ENCODE assay signal across 8 mouse cellular contexts in the genomic region with DNA sequence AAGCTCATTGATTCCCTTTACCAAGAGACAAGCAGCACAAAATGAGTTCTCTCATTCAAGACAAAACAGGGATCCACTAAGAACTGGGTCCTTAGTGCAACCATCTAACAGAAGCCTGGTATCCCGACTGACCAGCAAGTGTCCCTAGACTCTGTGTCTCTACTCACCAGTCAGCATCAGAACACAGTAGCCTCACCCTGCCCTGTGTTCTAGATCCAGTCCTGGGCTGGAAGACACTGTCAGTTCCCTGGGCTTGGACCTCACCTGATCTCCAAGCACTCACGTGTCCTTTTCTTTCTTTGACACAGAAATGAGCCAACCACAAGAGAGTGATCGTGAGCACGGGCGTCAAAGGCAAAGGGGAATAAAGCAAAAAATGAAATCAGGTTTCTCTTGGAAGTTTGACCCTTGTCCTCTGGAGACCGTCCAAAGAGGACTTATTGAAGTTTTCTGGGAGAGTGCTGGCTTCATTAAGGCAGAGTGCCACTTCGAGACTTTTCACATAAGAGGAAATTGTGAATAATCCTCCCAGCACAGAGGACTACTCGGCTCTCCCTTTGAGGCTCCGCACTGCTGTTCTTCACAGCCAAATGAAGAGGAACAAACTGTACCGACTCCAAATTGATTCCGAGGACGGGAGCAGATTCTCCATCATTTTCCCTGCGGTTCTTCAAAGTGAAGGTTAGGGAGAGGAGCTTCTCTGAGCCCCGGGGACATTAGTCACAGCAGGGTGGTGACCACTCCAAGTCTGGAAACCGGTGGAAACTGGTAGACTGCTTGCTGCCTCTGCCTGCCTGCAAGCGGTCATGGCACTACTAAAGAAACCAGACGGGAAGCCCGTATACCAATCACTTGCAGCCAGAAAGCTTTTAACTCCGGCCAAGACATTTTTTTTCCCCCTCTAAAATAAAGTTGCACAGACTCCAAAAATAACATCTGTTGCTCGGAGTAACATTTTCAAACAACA.
A peak's percentile ranks its signal among the peaks of the same experiment; 100 is the strongest.
DNase-seq lines count a peak whose midpoint lies in the region; ATAC-seq lines count a peak whose summit lies in the region.
"Had no signal": no experiment of that assay in that cellular context is flagged by ENCODE, and none has a peak within 500 bp of the region (broad histone marks: within the 10 kb centered on the region; RNA-seq: fewer than 3 reads in every experiment).

No protein-coding gene starts in this region.

- WGBS in stomach, embryonic 15.5 days, result 52% methylated on average over 20 of the region's 20 CpGs
- 86% methylated on average over 20 of the region's 20 CpGs for WGBS in midbrain, embryonic 14.5 days

- H3K4me1 ChIP-seq in stomach, embryonic 15.5 days, result 0 out of 2 replicates have a peak, but pooled peaks cover 11% of the 10 kb centered on the region
- no peaks in the 10 kb centered on the region for H3K4me1 ChIP-seq in midbrain, embryonic 14.5 days (ENCODE audit: control insufficient read depth, insufficient read depth, low read length)
- H3K4me1 ChIP-seq: hindbrain, embryonic 12.5 days had no signal

- no peak overlapping the region for H3K9ac ChIP-seq in stomach, embryonic 15.5 days
- H3K9ac ChIP-seq in midbrain, embryonic 14.5 days (replicated peaks; ENCODE audit: low read length), result no peak overlapping the region
- H3K9ac ChIP-seq: hindbrain, embryonic 12.5 days had no signal

- H3K4me3 ChIP-seq in stomach, embryonic 15.5 days (replicated peaks), result no peak overlapping the region
- no peak overlapping the region for H3K4me3 ChIP-seq in midbrain, embryonic 14.5 days (replicated peaks; ENCODE audit: low read depth, low read length)
- H3K4me3 ChIP-seq: hindbrain, embryonic 12.5 days had no signal

- H3K4me2 ChIP-seq in stomach, embryonic 15.5 days, result peak overlapping the region; percentile 31
- H3K4me2 ChIP-seq in midbrain, embryonic 14.5 days (ENCODE audit: low read length), result no peak overlapping the region
- H3K4me2 ChIP-seq: hindbrain, embryonic 12.5 days had no signal

- peak overlapping the region; percentile 73 for H3K27ac ChIP-seq in stomach, embryonic 15.5 days
- no peak overlapping the region for H3K27ac ChIP-seq in midbrain, embryonic 14.5 days (replicated peaks; ENCODE audit: low read depth, low read length)
- H3K27ac ChIP-seq: hindbrain, embryonic 12.5 days had no signal

- peak; percentile 25 to 43 for DNase-seq in layer of hippocampus, postnatal 10 days (ENCODE audit: low spot score in 2 of 2)
- DNase-seq in layer of hippocampus, adult 8-10 months (ENCODE audit: low spot score in 2 of 2), result no peak
- peak; percentile 27 for DNase-seq in gastrocnemius, postnatal 25 days
- DNase-seq in kidney, postnatal 14 days, result peak; percentile 39
- DNase-seq in cerebellum, postnatal 14 days, result no peak
- DNase-seq in midbrain, embryonic 14.5 days, result no peak

- H3K36me3 ChIP-seq in stomach, embryonic 15.5 days, result no peaks in the 10 kb centered on the region
- no peaks in the 10 kb centered on the region for H3K36me3 ChIP-seq in midbrain, embryonic 14.5 days (ENCODE audit: control insufficient read depth, insufficient read depth, low read length)
- H3K36me3 ChIP-seq: hindbrain, embryonic 12.5 days had no signal

- no peaks in the 10 kb centered on the region for H3K27me3 ChIP-seq in stomach, embryonic 15.5 days (replicated peaks)
- no peaks in the 10 kb centered on the region for H3K27me3 ChIP-seq in midbrain, embryonic 14.5 days (ENCODE audit: control insufficient read depth, insufficient read depth, low read length)
- H3K27me3 ChIP-seq: hindbrain, embryonic 12.5 days had no signal

- ATAC-seq in stomach, embryonic 15.5 days (ENCODE audit: insufficient read depth, low FRiP score, low read depth), result peak; percentile 36; the same call in 1 of the 2 replicates
- ATAC-seq in midbrain, embryonic 14.5 days (ENCODE audit: low FRiP score, low TSS enrichment), result no peak

- H3K9me3 ChIP-seq in stomach, embryonic 15.5 days, result no peaks in the 10 kb centered on the region
- no peaks in the 10 kb centered on the region for H3K9me3 ChIP-seq in midbrain, embryonic 14.5 days (ENCODE audit: control insufficient read depth, low read length)
- H3K9me3 ChIP-seq: hindbrain, embryonic 12.5 days had no signal

Comparison
In these comparisons a context has a peak if more than half of its experiments do, and no peak if none do; other contexts are left out.
1. DNase-seq: peak in layer of hippocampus, postnatal 10 days (2 of 2), gastrocnemius, postnatal 25 days (single experiment) and kidney, postnatal 14 days (single experiment); none in layer of hippocampus, adult 8-10 months (0 of 2), cerebellum, postnatal 14 days (0 of 2) and midbrain, embryonic 14.5 days (single experiment).